Mouse (Mus musculus): ENCODE results near the gene Gm10718.
"Not testable (repeated sequence)": the region's sequence is repeated elsewhere in the genome, so short reads cannot be mapped to it uniquely, and the experiment has no call there.

- TF ChIP-seq CTCF, EP300 (IDR thresholded peaks at IDR 0.05; ENCODE audit: low read depth): not testable (repeated sequence)
Measured at GRCm38 (mm10) chr9:3012733-3013279, 10.5 kb upstream of the Gm10718 start, which contains the start of gene Gm10721.

Measured in liver, postnatal 0 days (tissue).